Mouse (Mus musculus) forebrain, embryonic 13.5 days (tissue): Measurements from ENCODE around the gene Olfr1176. TPM values are rescaled to one million over a fixed set of nuclear protein-coding genes. Genes with fewer than 3 reads are reported as not detected.

Experiments used
- ATAC-seq: fragments of 200-750 bp; cut with Nextera tagmentation; 2 replicates; pipeline ENCODE4 v1.8.0; 2017
- H3K27ac ChIP-seq: fragments of 300-500 bp; sonication (generic); 2 replicates; pipeline ENCODE4 v1.5.1; 2015; ENCODE audit warnings: inconsistent platforms, mild to moderate bottlenecking, moderate library complexity
- H3K27me3 ChIP-seq: fragments of 300-500 bp; sonication (generic); 2 replicates; pipeline ENCODE4 v1.6.1; 2015; ENCODE audit warnings: mild to moderate bottlenecking, inconsistent platforms
- H3K36me3 ChIP-seq: fragments of 300-500 bp; sonication (generic); 2 replicates; pipeline ENCODE4 v1.6.1; 2015; ENCODE audit warnings: mild to moderate bottlenecking, inconsistent platforms; ENCODE audit not compliant: poor library complexity, severe bottlenecking
- H3K4me1 ChIP-seq: fragments of 300-500 bp; sonication (generic); 2 replicates; pipeline ENCODE4 v1.6.1; 2015; ENCODE audit warnings: inconsistent platforms
- H3K4me2 ChIP-seq: fragments of 300-500 bp; sonication (generic); 2 replicates; pipeline ENCODE4 v1.6.1; 2015; ENCODE audit warnings: inconsistent platforms, mild to moderate bottlenecking, moderate library complexity
- H3K4me3 ChIP-seq: fragments of 300-500 bp; sonication (generic); 2 replicates; pipeline ENCODE4 v1.5.1; 2015; ENCODE audit warnings: mild to moderate bottlenecking, inconsistent platforms
- H3K9ac ChIP-seq: fragments of 300-500 bp; sonication (generic); 2 replicates; pipeline ENCODE4 v1.6.1; 2015; ENCODE audit warnings: mild to moderate bottlenecking, inconsistent platforms
- H3K9me3 ChIP-seq: fragments of 300-500 bp; sonication (generic); replicated peaks from 2 replicates; pipeline ENCODE4 v1.6.1; 2016; ENCODE audit warnings: inconsistent platforms
- WGBS: fragments of 180-500 bp; shearing (Covaris S2); methylation state at CpG from one replicate; pipeline ENCODE4 v1.1.7; 2015; 5-methylcytosine and 5-hydroxymethylcytosine counted together
- polyA plus RNA-seq: library from polyadenylated mRNA; unstranded; fragments of >200 nt; fragmentation: Nextera tagmentation; extraction: Ambion mirVana; gene quantifications from 2 replicates; pipeline ENCODE4 v1.2.1, GENCODE M21; 2015

The Olfr1176 gene
- not detected in 2 replicates for polyA plus RNA-seq

GRCm38 (mm10) chr2:88336421-88336820 is at the start of gene Olfr1176:
Gene Olfr1176, plus strand, starts transcription at chr2:88336721.
- no peak for ATAC-seq
- WGBS = 78% methylated on average over 1 of the region's 1 CpGs
- Histone ChIP-seq H3K36me3 (no peaks in the 10 kb centered on the region), H3K4me2 (no peak within 1 kb of the TSS), H3K4me3 (no peak within 1 kb of the TSS), H3K4me1 (no peaks in the 10 kb centered on the region), H3K9ac (no peak within 1 kb of the TSS), H3K27me3 (no peaks in the 10 kb centered on the region), H3K9me3 (no peaks in the 10 kb centered on the region), H3K27ac (no peak within 1 kb of the TSS)

GRCm38 (mm10) chr2:88315035-88315434 is 21.5 kb upstream of the Olfr1176 start, which contains the start of gene Olfr1174-ps:
Gene Olfr1174-ps, minus strand, starts transcription at chr2:88315135.
- H3K27me3 ChIP-seq = no peaks in the 10 kb centered on the region
- H3K4me2 ChIP-seq = no peak within 1 kb of the TSS
- H3K9me3 ChIP-seq = no peaks in the 10 kb centered on the region
- no peak for ATAC-seq
- WGBS = 90% methylated on average over 4 of the region's 4 CpGs
- no peaks in the 10 kb centered on the region for H3K4me1 ChIP-seq
- no peak within 1 kb of the TSS for H3K9ac ChIP-seq
- H3K4me3 ChIP-seq = no peak within 1 kb of the TSS
- H3K27ac ChIP-seq = no peak within 1 kb of the TSS
- H3K36me3 ChIP-seq = no peaks in the 10 kb centered on the region

- Histone ChIP-seq H3K36me3 (no peaks in the 10 kb centered on the region), H3K9me3 (no peaks in the 10 kb centered on the region), H3K4me3 (no peak within 1 kb of the TSS), H3K4me2 (no peak within 1 kb of the TSS), H3K9ac (no peak within 1 kb of the TSS), H3K27me3 (no peaks in the 10 kb centered on the region), H3K4me1 (no peaks in the 10 kb centered on the region), H3K27ac (no peak within 1 kb of the TSS)
- no peak for ATAC-seq
- 93% methylated on average over 2 of the region's 2 CpGs for WGBS
Observed at GRCm38 (mm10) chr2:88327115-88327514, 9.4 kb upstream of the Olfr1176 start, which contains the start of gene Olfr1175-ps. Gene Olfr1175-ps, minus strand, starts transcription at chr2:88327215.

GRCm38 (mm10) chr2:88346392-88346791 is 9.9 kb downstream of the Olfr1176 start, which contains the start of gene Olfr1177-ps:
Gene Olfr1177-ps, minus strand, starts transcription at chr2:88346492.
- Histone ChIP-seq H3K9me3 (no peaks in the 10 kb centered on the region), H3K9ac (no peak within 1 kb of the TSS), H3K36me3 (no peaks in the 10 kb centered on the region), H3K4me2 (no peak within 1 kb of the TSS), H3K4me3 (no peak within 1 kb of the TSS), H3K4me1 (no peaks in the 10 kb centered on the region), H3K27me3 (no peaks in the 10 kb centered on the region), H3K27ac (no peak within 1 kb of the TSS)
- 85% methylated on average over 1 of the region's 1 CpGs for WGBS
- no peak for ATAC-seq

GRCm38 (mm10) chr2:88356304-88356703 is 19.8 kb downstream of the Olfr1176 start:
- H3K9ac ChIP-seq = no peak overlapping the region
- H3K27ac ChIP-seq = no peak overlapping the region
- H3K4me1 ChIP-seq = no peaks in the 10 kb centered on the region
- H3K36me3 ChIP-seq = no peaks in the 10 kb centered on the region
- peak; percentile 57; the same call in 1 of the 2 replicates for ATAC-seq
- H3K27me3 ChIP-seq = no peaks in the 10 kb centered on the region
- 4% methylated on average over 2 of the region's 2 CpGs for WGBS
- H3K9me3 ChIP-seq = no peaks in the 10 kb centered on the region
- no peak overlapping the region for H3K4me2 ChIP-seq
- H3K4me3 ChIP-seq = no peak overlapping the region

GRCm38 (mm10) chr2:88386762-88387161 is 50.2 kb downstream of the Olfr1176 start, which contains the start of gene Olfr1178:
Gene Olfr1178, plus strand, starts transcription at chr2:88387062.
- Histone ChIP-seq H3K36me3 (no peaks in the 10 kb centered on the region), H3K4me1 (no peaks in the 10 kb centered on the region), H3K27me3 (no peaks in the 10 kb centered on the region), H3K9ac (no peak within 1 kb of the TSS), H3K9me3 (no peaks in the 10 kb centered on the region), H3K4me2 (no peak within 1 kb of the TSS), H3K27ac (no peak within 1 kb of the TSS), H3K4me3 (no peak within 1 kb of the TSS)
- no peak for ATAC-seq
- 75% methylated on average over 1 of the region's 1 CpGs for WGBS

Other genes with a start within 250 kb of the Olfr1176 start
- not detected in 2 replicates for gene Olfr1164, start 242.8 kb upstream of the Olfr1176 start, polyA plus RNA-seq
- gene Olfr1166, start 208.4 kb upstream of the Olfr1176 start, polyA plus RNA-seq = not detected in 2 replicates
- gene Olfr1167, start 181.5 kb upstream of the Olfr1176 start, polyA plus RNA-seq = not detected in 2 replicates
- gene Olfr1168, start 154.8 kb upstream of the Olfr1176 start, polyA plus RNA-seq = not detected in 2 replicates
- not detected in 2 replicates for gene Olfr1170, start 108.4 kb upstream of the Olfr1176 start, polyA plus RNA-seq
- gene Olfr1173, start 56.8 kb upstream of the Olfr1176 start, polyA plus RNA-seq = not detected in 2 replicates
- not detected in 2 replicates for gene Olfr1174-ps, start 21.6 kb upstream of the Olfr1176 start, polyA plus RNA-seq
- gene Olfr1175-ps, start 9.5 kb upstream of the Olfr1176 start, polyA plus RNA-seq = not detected in 2 replicates
- not detected in 2 replicates for gene Olfr1177-ps, start 9.8 kb downstream of the Olfr1176 start, polyA plus RNA-seq
- gene Olfr1178, start 50.3 kb downstream of the Olfr1176 start, polyA plus RNA-seq = not detected in 2 replicates
- gene Olfr1179, start 69.7 kb downstream of the Olfr1176 start, polyA plus RNA-seq = not detected in 2 replicates
- not detected in 2 replicates for gene Olfr1180, start 82.4 kb downstream of the Olfr1176 start, polyA plus RNA-seq
- gene Olfr1181, start 89.5 kb downstream of the Olfr1176 start, polyA plus RNA-seq = not detected in 2 replicates
- not detected in 2 replicates for gene Gm13757, start 112.4 kb downstream of the Olfr1176 start, polyA plus RNA-seq
- gene Olfr1183, start 118.1 kb downstream of the Olfr1176 start, polyA plus RNA-seq = not detected in 2 replicates
- gene Olfr1184, start 146.9 kb downstream of the Olfr1176 start, polyA plus RNA-seq = not detected in 2 replicates
- gene Olfr1185-ps1, start 156.6 kb downstream of the Olfr1176 start, polyA plus RNA-seq = not detected in 2 replicates
- not detected in 2 replicates for gene Olfr1186, start 181.8 kb downstream of the Olfr1176 start, polyA plus RNA-seq
- not detected in 2 replicates for gene Olfr1188, start 220.2 kb downstream of the Olfr1176 start, polyA plus RNA-seq
- not detected in 2 replicates for gene Olfr1189, start 249.7 kb downstream of the Olfr1176 start, polyA plus RNA-seq